Mouse (Mus musculus) heart, embryonic 13.5 days (tissue): Measurements from ENCODE around the gene Tanc1. TPM values are rescaled to one million over a fixed set of nuclear protein-coding genes. Genes with fewer than 3 reads are reported as not detected.

Experiments
- ATAC-seq: fragments of 200-750 bp; cut with Nextera tagmentation; 2 replicates; pipeline ENCODE4 v1.8.0; 2017; ENCODE audit warnings: moderate TSS enrichment; ENCODE audit not compliant: insufficient number of reproducible peaks, low FRiP score, low TSS enrichment; ENCODE audit errors: extremely low read depth
- H3K27ac ChIP-seq: fragments of 300-500 bp; sonication (generic); replicated peaks from 2 replicates; pipeline ENCODE4 v1.5.1; 2015; ENCODE audit warnings: moderate library complexity, mild to moderate bottlenecking, inconsistent platforms
- H3K27me3 ChIP-seq: fragments of 300-500 bp; sonication (generic); replicated peaks from 2 replicates; pipeline ENCODE4 v1.6.1; 2015; ENCODE audit warnings: mild to moderate bottlenecking, inconsistent platforms
- H3K36me3 ChIP-seq: fragments of 300-500 bp; sonication (generic); 2 replicates; pipeline ENCODE4 v1.6.1; 2015; ENCODE audit warnings: mild to moderate bottlenecking, inconsistent platforms
- H3K4me1 ChIP-seq: fragments of 300-500 bp; sonication (generic); 2 replicates; pipeline ENCODE4 v1.6.1; 2015; ENCODE audit warnings: inconsistent platforms
- H3K4me2 ChIP-seq: fragments of 300-500 bp; sonication (generic); 2 replicates; pipeline ENCODE4 v1.6.1; 2015; ENCODE audit warnings: inconsistent platforms, mild to moderate bottlenecking, moderate library complexity
- H3K4me3 ChIP-seq: fragments of 300-500 bp; sonication (generic); 2 replicates; pipeline ENCODE4 v1.5.1; 2015; ENCODE audit warnings: moderate library complexity, mild to moderate bottlenecking, inconsistent platforms
- H3K9ac ChIP-seq: fragments of 300-500 bp; sonication (generic); 2 replicates; pipeline ENCODE4 v1.6.1; 2015; ENCODE audit warnings: inconsistent platforms, mild to moderate bottlenecking, moderate library complexity
- H3K9me3 ChIP-seq: fragments of 300-500 bp; sonication (generic); 2 replicates; pipeline ENCODE4 v1.6.1; 2016; ENCODE audit warnings: inconsistent platforms
- WGBS: fragments of 180-500 bp; shearing (Covaris S2); methylation state at CpG from one replicate; pipeline ENCODE4 v1.1.7; 2015; ENCODE audit warnings: mixed read lengths; 5-methylcytosine and 5-hydroxymethylcytosine counted together
- polyA plus RNA-seq: library from polyadenylated mRNA; unstranded; fragments of >200 nt; fragmentation: Nextera tagmentation; extraction: Ambion mirVana; gene quantifications from 2 replicates; pipeline ENCODE4 v1.2.1, GENCODE M21; 2015

Gene Tanc1
- polyA plus RNA-seq, 1 experiment from 2014 or later = 25.0 TPM

GRCm38 (mm10) chr2:59596545-59596944 is 15.3 kb upstream of the Tanc1 start:
- Histone ChIP-seq H3K9ac (no peak overlapping the region), H3K4me2 (no peak overlapping the region), H3K4me3 (no peak overlapping the region), H3K27me3 (no peaks in the 10 kb centered on the region), H3K27ac (no peak overlapping the region), H3K36me3 (no peaks in the 10 kb centered on the region), H3K9me3 (no peaks in the 10 kb centered on the region), H3K4me1 (peaks cover 33% of the 10 kb centered on the region)
- 60% methylated on average over 8 of the region's 8 CpGs for WGBS
- no peak for ATAC-seq

GRCm38 (mm10) chr2:59598286-59598685 is 13.6 kb upstream of the Tanc1 start:
- Histone ChIP-seq H3K4me2 (no peak overlapping the region), H3K9ac (no peak overlapping the region), H3K4me1 (peaks cover 39% of the 10 kb centered on the region), H3K36me3 (no peaks in the 10 kb centered on the region), H3K9me3 (no peaks in the 10 kb centered on the region), H3K4me3 (no peak overlapping the region), H3K27ac (no peak overlapping the region), H3K27me3 (no peaks in the 10 kb centered on the region)
- 92% methylated on average over 6 of the region's 6 CpGs for WGBS
- no peak for ATAC-seq

- no peaks in the 10 kb centered on the region for H3K27me3 ChIP-seq
- 23% methylated on average over 4 of the region's 4 CpGs for WGBS
- peaks cover 42% of the 10 kb centered on the region for H3K4me1 ChIP-seq
- no peak overlapping the region for H3K9ac ChIP-seq
- 0 out of 2 replicates have a peak overlapping the region, but pooled peaks have one; percentile 69 for H3K27ac ChIP-seq
- peak overlapping the region; percentile 9 for H3K4me2 ChIP-seq
- H3K4me3 ChIP-seq = no peak overlapping the region
- H3K9me3 ChIP-seq = no peaks in the 10 kb centered on the region
- ATAC-seq = no peak
- H3K36me3 ChIP-seq = no peaks in the 10 kb centered on the region
Observed at GRCm38 (mm10) chr2:59598894-59599293, 12.9 kb upstream of the Tanc1 start.

- Histone ChIP-seq H3K4me1 (peaks cover 45% of the 10 kb centered on the region), H3K27me3 (no peaks in the 10 kb centered on the region), H3K36me3 (no peaks in the 10 kb centered on the region), H3K9ac (no peak overlapping the region), H3K27ac (peak overlapping the region; percentile 69), H3K4me3 (no peak overlapping the region), H3K9me3 (no peaks in the 10 kb centered on the region), H3K4me2 (peak overlapping the region; percentile 31)
- no peak for ATAC-seq
- WGBS = 10% methylated on average over 6 of the region's 7 CpGs
Observed at GRCm38 (mm10) chr2:59599338-59600111, 12.3 kb upstream of the Tanc1 start.

- no peaks in the 10 kb centered on the region for H3K9me3 ChIP-seq
- H3K4me2 ChIP-seq = peak overlapping the region; percentile 31
- H3K27me3 ChIP-seq = no peaks in the 10 kb centered on the region
Observed at GRCm38 (mm10) chr2:59600123-59600840, 11.6 kb upstream of the Tanc1 start.

GRCm38 (mm10) chr2:59600980-59601379 is 10.9 kb upstream of the Tanc1 start:
- Histone ChIP-seq H3K4me2 (no peak overlapping the region), H3K9me3 (no peaks in the 10 kb centered on the region), H3K36me3 (no peaks in the 10 kb centered on the region), H3K9ac (no peak overlapping the region), H3K4me1 (peaks cover 45% of the 10 kb centered on the region), H3K4me3 (no peak overlapping the region), H3K27ac (no peak overlapping the region), H3K27me3 (no peaks in the 10 kb centered on the region)
- WGBS = 70% methylated on average over 2 of the region's 2 CpGs
- ATAC-seq = no peak

More at GRCm38 (mm10) chr2:59600123-59600840, 11.6 kb upstream of the Tanc1 start:
- Histone ChIP-seq H3K27ac (peak overlapping the region; percentile 69), H3K4me3 (no peak overlapping the region), H3K4me1 (peaks cover 48% of the 10 kb centered on the region), H3K9ac (no peak overlapping the region), H3K36me3 (no peaks in the 10 kb centered on the region)
- 68% methylated on average over 19 of the region's 19 CpGs for WGBS
- no peak for ATAC-seq

- ATAC-seq = no peak
- Histone ChIP-seq H3K27me3 (no peaks in the 10 kb centered on the region), H3K9me3 (no peaks in the 10 kb centered on the region), H3K4me2 (no peak overlapping the region), H3K4me3 (no peak overlapping the region), H3K27ac (no peak overlapping the region), H3K9ac (no peak overlapping the region), H3K36me3 (no peaks in the 10 kb centered on the region), H3K4me1 (peaks cover 41% of the 10 kb centered on the region)
- WGBS = 78% methylated on average over 8 of the region's 8 CpGs
Observed at GRCm38 (mm10) chr2:59601452-59601851, 10.4 kb upstream of the Tanc1 start.

- Histone ChIP-seq H3K36me3 (no peaks in the 10 kb centered on the region), H3K27me3 (no peaks in the 10 kb centered on the region), H3K4me3 (no peak overlapping the region), H3K9ac (no peak overlapping the region), H3K4me1 (peaks cover 39% of the 10 kb centered on the region), H3K27ac (peak overlapping the region; percentile 41), H3K9me3 (no peaks in the 10 kb centered on the region), H3K4me2 (peak overlapping the region; percentile 36)
- WGBS = 35% methylated on average over 5 of the region's 5 CpGs
- ATAC-seq = no peak
Observed at GRCm38 (mm10) chr2:59608958-59609357, 2.9 kb upstream of the Tanc1 start.

- H3K4me1 ChIP-seq = peaks cover 57% of the 10 kb centered on the region
- no peaks in the 10 kb centered on the region for H3K27me3 ChIP-seq
- H3K4me3 ChIP-seq = peak overlapping the region; percentile 98
- 4% methylated on average over 14 of the region's 14 CpGs for WGBS
- H3K4me2 ChIP-seq = peak overlapping the region; percentile 86
- ATAC-seq = no peak
- no peaks in the 10 kb centered on the region for H3K36me3 ChIP-seq
- H3K9me3 ChIP-seq = no peaks in the 10 kb centered on the region
- H3K9ac ChIP-seq = peak overlapping the region; percentile 96
- peak overlapping the region; percentile 98 for H3K27ac ChIP-seq
Observed at GRCm38 (mm10) chr2:59611216-59611810, 529 bp upstream of the Tanc1 start.

GRCm38 (mm10) chr2:59612733-59613473 is 1.1 kb downstream of the Tanc1 start:
- peaks cover 72% of the 10 kb centered on the region for H3K4me1 ChIP-seq
- under 1% methylated on average over 33 of the region's 33 CpGs for WGBS

More at GRCm38 (mm10) chr2:59612733-59613473, 1.1 kb downstream of the Tanc1 start:
- Histone ChIP-seq H3K4me3 (peak overlapping the region; percentile 98), H3K4me2 (peak overlapping the region; percentile 86), H3K27me3 (no peaks in the 10 kb centered on the region), H3K27ac (peak overlapping the region; percentile 98), H3K9me3 (no peaks in the 10 kb centered on the region), H3K9ac (peak overlapping the region; percentile 96), H3K36me3 (no peaks in the 10 kb centered on the region)
- no peak for ATAC-seq
